ENCODE assay signal across 16 mouse cellular contexts in genomic region chr12:102551186-102551585, GRCm38 (mm10). TPM values are rescaled to one million over a fixed set of nuclear protein-coding genes. Genes with fewer than 3 reads are reported as not detected.
DNase-seq lines count a peak whose midpoint lies in the region; ATAC-seq lines count a peak whose summit lies in the region.
"Had no signal": no experiment of that assay in that cellular context is flagged by ENCODE, and none has a peak within 500 bp of the region (broad histone marks: within the 10 kb centered on the region; RNA-seq: fewer than 3 reads in every experiment).

No protein-coding gene starts in this region.

- H3K36me3 ChIP-seq in forebrain, embryonic 14.5 days (ENCODE audit: control insufficient read depth, insufficient read depth, low read length), result no peaks in the 10 kb centered on the region
- H3K36me3 ChIP-seq in forebrain, embryonic 16.5 days (ENCODE audit: control insufficient read depth, insufficient read depth), result no peaks in the 10 kb centered on the region
- no peaks in the 10 kb centered on the region for H3K36me3 ChIP-seq in liver, embryonic 13.5 days
- H3K36me3 ChIP-seq in midbrain, embryonic 15.5 days (replicated peaks), result no peaks in the 10 kb centered on the region
- H3K36me3 ChIP-seq: embryonic facial prominence, embryonic 15.5 days; intestine, embryonic 15.5 days; limb, embryonic 10.5 days had no signal

- no peak overlapping the region for H3K4me2 ChIP-seq in forebrain, embryonic 14.5 days (ENCODE audit: low read length)
- H3K4me2 ChIP-seq in forebrain, embryonic 16.5 days (ENCODE audit: low read length), result no peak overlapping the region
- H3K4me2 ChIP-seq in liver, embryonic 13.5 days, result peak overlapping the region; percentile 29
- no peak overlapping the region for H3K4me2 ChIP-seq in midbrain, embryonic 15.5 days
- H3K4me2 ChIP-seq: embryonic facial prominence, embryonic 15.5 days; heart, embryonic 11.5 days; hindbrain, embryonic 14.5 days; intestine, embryonic 15.5 days had no signal

- H3K9ac ChIP-seq in forebrain, embryonic 14.5 days (ENCODE audit: low read length), result no peak overlapping the region
- no peak overlapping the region for H3K9ac ChIP-seq in forebrain, embryonic 16.5 days (replicated peaks; ENCODE audit: low read depth, low read length)
- no peak overlapping the region for H3K9ac ChIP-seq in liver, embryonic 13.5 days
- no peak overlapping the region for H3K9ac ChIP-seq in midbrain, embryonic 15.5 days
- H3K9ac ChIP-seq: embryonic facial prominence, embryonic 15.5 days; forebrain, postnatal 0 days; hindbrain, embryonic 14.5 days; intestine, embryonic 15.5 days had no signal

- H3K27me3 ChIP-seq in forebrain, embryonic 14.5 days (replicated peaks; ENCODE audit: control insufficient read depth, insufficient read depth, low read length), result no peaks in the 10 kb centered on the region; the same call in 1 of the 2 replicates
- 0 out of 2 replicates have a peak, but pooled peaks cover 2% of the 10 kb centered on the region for H3K27me3 ChIP-seq in forebrain, embryonic 16.5 days (replicated peaks; ENCODE audit: control insufficient read depth, insufficient read depth, low read length)
- peaks cover 38% of the 10 kb centered on the region for H3K27me3 ChIP-seq in liver, embryonic 13.5 days
- H3K27me3 ChIP-seq in midbrain, embryonic 15.5 days (replicated peaks), result 0 out of 2 replicates have a peak, but pooled peaks cover 3% of the 10 kb centered on the region

- no peaks in the 10 kb centered on the region for H3K9me3 ChIP-seq in forebrain, embryonic 14.5 days (replicated peaks; ENCODE audit: control insufficient read depth, low read length)
- no peaks in the 10 kb centered on the region for H3K9me3 ChIP-seq in forebrain, embryonic 16.5 days (ENCODE audit: control insufficient read depth, low read length)
- no peaks in the 10 kb centered on the region for H3K9me3 ChIP-seq in liver, embryonic 13.5 days (replicated peaks)
- H3K9me3 ChIP-seq in midbrain, embryonic 15.5 days, result no peaks in the 10 kb centered on the region
- H3K9me3 ChIP-seq: embryonic facial prominence, embryonic 15.5 days; intestine, embryonic 15.5 days; limb, embryonic 10.5 days had no signal

- DNase-seq in forebrain, embryonic 14.5 days (ENCODE audit: low spot score), result peak; percentile 29
- DNase-seq in MN1 (ENCODE audit: low spot score) (peak; percentile 69), adipocyte (ENCODE audit: low spot score) (peak; percentile 24)
- peak; percentile 26 for DNase-seq in liver, embryonic 13.5 days
- no peak for DNase-seq in testis, postnatal 10 days (ENCODE audit: low spot score)
- no peak for DNase-seq in kidney, adult 11 months
- DNase-seq: cerebellum, adult 2 months; cerebellum, postnatal 36 days; forebrain, postnatal 0 days had no signal

- H3K4me1 ChIP-seq in forebrain, embryonic 14.5 days (ENCODE audit: control insufficient read depth, insufficient read depth, low read length), result peaks cover 13% of the 10 kb centered on the region; the same call in 1 of the 2 replicates
- H3K4me1 ChIP-seq in forebrain, embryonic 16.5 days (replicated peaks; ENCODE audit: control insufficient read depth, insufficient read depth, low read length), result peaks cover 15% of the 10 kb centered on the region
- H3K4me1 ChIP-seq in liver, embryonic 13.5 days (replicated peaks), result peaks cover 25% of the 10 kb centered on the region
- H3K4me1 ChIP-seq in midbrain, embryonic 15.5 days, result peaks cover 24% of the 10 kb centered on the region

- 60% methylated on average over 3 of the region's 3 CpGs for WGBS in forebrain, embryonic 14.5 days
- WGBS in forebrain, embryonic 16.5 days, result 50% methylated on average over 3 of the region's 3 CpGs
- 39% methylated on average over 3 of the region's 3 CpGs for WGBS in liver, embryonic 13.5 days (ENCODE audit: insufficient replicate concordance)
- 52% methylated on average over 3 of the region's 3 CpGs for WGBS in midbrain, embryonic 15.5 days

- no peak overlapping the region for H3K4me3 ChIP-seq in forebrain, embryonic 14.5 days (ENCODE audit: low read depth, low read length)
- no peak overlapping the region for H3K4me3 ChIP-seq in forebrain, embryonic 16.5 days (replicated peaks; ENCODE audit: low read length)
- no peak overlapping the region for H3K4me3 ChIP-seq in liver, embryonic 13.5 days (replicated peaks)
- no peak overlapping the region for H3K4me3 ChIP-seq in midbrain, embryonic 15.5 days
- H3K4me3 ChIP-seq: embryonic facial prominence, embryonic 15.5 days; intestine, embryonic 15.5 days; limb, embryonic 10.5 days had no signal

- H3K27ac ChIP-seq in forebrain, embryonic 14.5 days (ENCODE audit: low read depth, low read length), result peak overlapping the region; percentile 0; the same call in 1 of the 2 replicates
- no peak overlapping the region for H3K27ac ChIP-seq in forebrain, embryonic 16.5 days (ENCODE audit: low read length)
- H3K27ac ChIP-seq in liver, embryonic 13.5 days, result no peak overlapping the region
- no peak overlapping the region for H3K27ac ChIP-seq in midbrain, embryonic 15.5 days
- H3K27ac ChIP-seq: embryonic facial prominence, embryonic 15.5 days; hindbrain, embryonic 14.5 days; intestine, embryonic 15.5 days; limb, embryonic 10.5 days had no signal

- no peak for ATAC-seq in forebrain, embryonic 14.5 days
- no peak for ATAC-seq in forebrain, embryonic 16.5 days
- ATAC-seq in liver, embryonic 13.5 days (ENCODE audit: low read depth), result peak; percentile 86
- ATAC-seq in midbrain, embryonic 15.5 days (replicated peaks), result no peak
- ATAC-seq: forebrain, postnatal 0 days; intestine, embryonic 15.5 days had no signal

RNA-seq across cellular contexts. Expression of gene Chga, which starts 3.6 kb away (rescaled TPM):
- polyA plus RNA-seq in forebrain, embryonic 14.5 days (2014; fragmentation: Nextera tagmentation; extraction: Ambion mirVana), result 63.3 and 76.8 TPM in 2 replicates
- polyA plus RNA-seq in forebrain, embryonic 16.5 days (2015; fragmentation: Nextera tagmentation; extraction: Ambion mirVana), result 97.7 and 118 TPM in 2 replicates
- polyA plus RNA-seq in liver, embryonic 13.5 days (2015; fragmentation: Nextera tagmentation; extraction: Ambion mirVana), result 1.3 and 1.7 TPM in 2 replicates
- 152 and 155 TPM in 2 replicates for polyA plus RNA-seq in midbrain, embryonic 15.5 days (2015; fragmentation: Nextera tagmentation; extraction: Ambion mirVana)

Comparison
In these comparisons a context has a peak if more than half of its experiments do, and no peak if none do; other contexts are left out.
1. DNase-seq: peak in forebrain, embryonic 14.5 days (single experiment), MN1 (single experiment), adipocyte (single experiment) and liver, embryonic 13.5 days (single experiment); none in testis, postnatal 10 days (single experiment) and kidney, adult 11 months (single experiment).
2. RNA of gene Chga, which starts 3.6 kb away (polyA plus RNA-seq): 152 to 155 TPM in midbrain, embryonic 15.5 days, 97.7 to 118 TPM in forebrain, embryonic 16.5 days and 63.3 to 76.8 TPM in forebrain, embryonic 14.5 days; 1.3 to 1.7 TPM in liver, embryonic 13.5 days; every median in the first group is over 10 times any median in the second.